Mouse (Mus musculus): Measurements from ENCODE around the gene Dct.

DNA sequence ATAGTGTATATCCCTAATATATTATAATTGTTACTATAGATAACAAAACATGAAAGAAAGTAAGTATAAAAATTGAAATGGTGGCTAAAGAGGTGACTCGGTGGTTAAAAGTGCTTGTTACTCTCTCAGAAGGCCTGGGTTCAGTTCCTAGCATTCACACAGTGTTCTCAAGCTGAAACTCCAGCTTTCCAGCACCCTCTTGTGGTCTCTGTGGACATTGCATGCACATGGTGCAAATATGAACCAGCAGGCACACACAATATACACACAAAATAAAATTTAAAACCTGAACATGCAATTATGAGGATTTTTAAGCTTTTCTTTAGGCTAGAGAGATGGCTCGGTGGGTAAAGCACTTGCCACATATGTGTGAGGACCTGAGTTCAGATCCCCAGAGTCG lies 24.5 kb downstream of the Dct start:
- TF ChIP-seq CTCF (IDR thresholded peaks at IDR 0.05; ENCODE audit: borderline replicate concordance, control insufficient read depth, extremely low read depth, insufficient read depth, low read length, poor library complexity), result no peak
- TF ChIP-seq POLR2A (IDR thresholded peaks at IDR 0.05; ENCODE audit: control insufficient read depth, extremely low read depth, insufficient read depth, low read length, poor library complexity), result no peak
